Mouse (Mus musculus): ENCODE measurements around the gene Fyb. TPM values are rescaled to one million over a fixed set of nuclear protein-coding genes. Genes with fewer than 3 reads are reported as not detected.

The Fyb gene
- polyA plus RNA-seq (2015; fragmentation: Illumina TruSeq; extraction: RNeasy Lipid Tissue Mini Kit (QIAGEN cat#74804); ENCODE audit: low read depth, low replicate concordance): 4.6 TPM

DNA sequence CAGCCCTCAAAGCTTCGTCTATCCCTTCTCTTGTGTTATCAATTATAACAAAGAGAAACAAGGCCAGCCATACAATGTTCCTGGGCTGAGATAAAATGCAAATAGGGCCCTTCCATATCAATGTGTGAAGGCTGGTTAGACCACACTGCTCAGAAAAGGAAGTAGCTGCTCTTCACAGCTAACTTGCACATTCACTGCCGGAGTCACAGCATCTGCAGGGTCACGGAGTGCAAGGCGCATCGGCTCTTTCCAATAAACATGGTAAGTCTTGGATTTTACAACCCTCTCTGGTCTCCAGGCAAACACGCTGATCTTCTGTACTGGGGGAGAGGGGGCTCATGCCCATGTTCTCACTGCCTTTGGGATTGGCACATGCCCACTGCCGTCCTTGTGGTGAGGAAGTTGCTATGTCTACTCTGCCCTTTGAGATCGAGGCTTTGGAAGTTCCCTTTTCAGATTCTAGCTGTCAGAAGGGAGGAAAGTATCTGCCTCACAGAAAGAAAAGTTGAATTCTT is at the start of gene Fyb:
Gene Fyb (plus strand): TSS at position 201 of the 515 bp plus-strand sequence.

GRCm38 (mm10) chr15:6707936-6708525 is 185.4 kb downstream of the Fyb start, which contains the start of gene Rictor:
Rictor (plus strand) TSS chr15:6708379.

Other genes with a start within 250 kb of the Fyb start
- gene Dab2, start 223.1 kb upstream of the Fyb start, polyA plus RNA-seq (2015; fragmentation: Illumina TruSeq; extraction: RNeasy Lipid Tissue Mini Kit (QIAGEN cat#74804); ENCODE audit: low read depth, low replicate concordance): 11.4 TPM
- gene C9, start 77.5 kb upstream of the Fyb start, polyA plus RNA-seq (2015; fragmentation: Illumina TruSeq; extraction: RNeasy Lipid Tissue Mini Kit (QIAGEN cat#74804); ENCODE audit: low read depth, low replicate concordance): not detected
- 17.9 TPM for gene Rictor, start 185.5 kb downstream of the Fyb start, polyA plus RNA-seq (2015; fragmentation: Illumina TruSeq; extraction: RNeasy Lipid Tissue Mini Kit (QIAGEN cat#74804); ENCODE audit: low read depth, low replicate concordance)

All from brain, adult 10 weeks (tissue).